Mouse (Mus musculus): ENCODE measurements around the gene Sirpa. TPM values are rescaled to one million over a fixed set of nuclear protein-coding genes. Genes with fewer than 3 reads are reported as not detected.

Sirpa gene
- total RNA-seq, 1 experiment = 6.5 TPM

GRCm38 (mm10) chr2:129679066-129679465, 86.4 kb downstream of the Sirpa start:
- in situ Hi-C loops (cut with MboI; ENCODE audit: low sequenced_read_pairs in 2 of 2, unreplicated experiment in 2 of 2) = loop anchor here in 1 of 2 experiments (25.0 kb wide), 1 partner anchor 183 kb away; no protein-coding TSS in a partner anchor
- H3K36me3 ChIP-seq (ENCODE audit: control insufficient read depth, insufficient read depth, low read length, poor library complexity, severe bottlenecking) = no peaks in the 10 kb centered on the region
- DNase-seq (ENCODE audit: low read depth, low spot score) = no peak
- peaks cover 0 to 9% of the 10 kb centered on the region in 2 experiments; a peak in 1 of 4 replicates for H3K4me1 ChIP-seq (ENCODE audit: control insufficient read depth in 2 of 2, insufficient read depth in 2 of 2, low read length in 2 of 2, poor library complexity in 1 of 2)
- TF ChIP-seq ZC3H11A (IDR thresholded peaks at IDR 0.05; ENCODE audit: borderline replicate concordance, low read depth, low read length) = no peak
- TF ChIP-seq CHD2 (IDR thresholded peaks at IDR 0.05; ENCODE audit: low read depth, low read length) = no peak
- no peak for TF ChIP-seq ZNF384 (IDR thresholded peaks at IDR 0.05; ENCODE audit: low read depth, low read length)
- TF ChIP-seq HCFC1 (IDR thresholded peaks at IDR 0.05; ENCODE audit: borderline replicate concordance, insufficient read depth, low read length) = no peak
- TF ChIP-seq MAFK (IDR thresholded peaks at IDR 0.05; ENCODE audit: insufficient read depth, low read depth, low read length) = no peak
- no peak overlapping the region for H3K4me3 ChIP-seq (ENCODE audit: insufficient read depth in 1 of 2, low read depth in 1 of 2, low read length in 2 of 2, poor library complexity in 1 of 2, severe bottlenecking in 1 of 2)
- no peak overlapping the region for H3K27ac ChIP-seq (ENCODE audit: insufficient read depth, low read depth, low read length, poor library complexity, severe bottlenecking)
- no peaks in the 10 kb centered on the region for H3K9me3 ChIP-seq (ENCODE audit: control insufficient read depth, insufficient read depth, low read depth, low read length)
- H3K9ac ChIP-seq (ENCODE audit: insufficient read depth, low read depth, low read length, poor library complexity, severe bottlenecking) = no peak overlapping the region

- H3K4me3 ChIP-seq (ENCODE audit: insufficient read depth in 1 of 2, low read depth in 1 of 2, low read length in 2 of 2, poor library complexity in 1 of 2, severe bottlenecking in 1 of 2) = no peak overlapping the region
- in situ Hi-C loops (cut with MboI; ENCODE audit: low sequenced_read_pairs in 2 of 2, unreplicated experiment in 2 of 2) = loop anchor here (10.0 to 25.0 kb wide), 2 partner anchors 182 to 195 kb away; no protein-coding TSS in a partner anchor
- no peaks in the 10 kb centered on the region for H3K36me3 ChIP-seq (ENCODE audit: control insufficient read depth, insufficient read depth, low read length, poor library complexity, severe bottlenecking)
- no peak overlapping the region for H3K9ac ChIP-seq (ENCODE audit: insufficient read depth, low read depth, low read length, poor library complexity, severe bottlenecking)
- DNase-seq (ENCODE audit: low read depth, low spot score) = no peak
- no peaks in the 10 kb centered on the region for H3K9me3 ChIP-seq (ENCODE audit: control insufficient read depth, insufficient read depth, low read depth, low read length)
- TF ChIP-seq ZNF384 (IDR thresholded peaks at IDR 0.05; ENCODE audit: low read depth, low read length) = no peak
- no peak overlapping the region for H3K27ac ChIP-seq (ENCODE audit: insufficient read depth, low read depth, low read length, poor library complexity, severe bottlenecking)
- H3K4me1 ChIP-seq (ENCODE audit: control insufficient read depth in 2 of 2, insufficient read depth in 2 of 2, low read length in 2 of 2, poor library complexity in 1 of 2) = peaks cover 0 to 9% of the 10 kb centered on the region in 2 experiments; a peak in 1 of 4 replicates
Observed at GRCm38 (mm10) chr2:129680236-129680635, 87.6 kb downstream of the Sirpa start.

Other genes starting within 250 kb of the Sirpa start
- gene Il1b, start 221.7 kb upstream of the Sirpa start, total RNA-seq (2012; rRNA removed) = not detected in 2 replicates
- gene F830045P16Rik, start 56.2 kb upstream of the Sirpa start, total RNA-seq (2012; rRNA removed) = not detected in 2 replicates
- 1.6 and 3.3 TPM in 2 replicates for gene Pdyn, start 107.0 kb downstream of the Sirpa start, total RNA-seq (2012; rRNA removed)
- 22.1 TPM in 2 replicates for gene Stk35, start 207.7 kb downstream of the Sirpa start, total RNA-seq (2012; rRNA removed)

Measured in ES-E14 (cell line).